Mouse (Mus musculus) intestine, postnatal 0 days (tissue): ENCODE data around the gene Gm1113. TPM values are rescaled to one million over a fixed set of nuclear protein-coding genes. Genes with fewer than 3 reads are reported as not detected.

Experiments
- ATAC-seq: fragments of 200-750 bp; cut with Nextera tagmentation; 2 replicates; pipeline ENCODE4 v1.8.0; 2017; ENCODE audit warnings: mild to moderate bottlenecking, moderate TSS enrichment, moderate library complexity
- H3K27ac ChIP-seq: fragments of 300-500 bp; sonication (generic); 2 replicates; pipeline ENCODE4 v1.5.1; 2014; ENCODE audit warnings: mild to moderate bottlenecking, low read depth, low read length, moderate library complexity
- H3K27me3 ChIP-seq: fragments of 300-500 bp; sonication (generic); replicated peaks from 2 replicates; pipeline ENCODE4 v1.6.1; 2014; ENCODE audit warnings: low read length, mixed read lengths; ENCODE audit not compliant: control insufficient read depth, insufficient read depth
- H3K36me3 ChIP-seq: fragments of 300-500 bp; sonication (generic); 2 replicates; pipeline ENCODE4 v1.6.1; 2014; ENCODE audit warnings: mild to moderate bottlenecking, moderate library complexity; ENCODE audit not compliant: control insufficient read depth, insufficient read depth
- H3K4me1 ChIP-seq: fragments of 300-500 bp; sonication (generic); replicated peaks from 2 replicates; pipeline ENCODE4 v1.6.1; 2014; ENCODE audit warnings: antibody characterized with exemption, low read length, mixed read lengths; ENCODE audit not compliant: control insufficient read depth, insufficient read depth
- H3K4me2 ChIP-seq: fragments of 300-500 bp; sonication (generic); replicated peaks from 2 replicates; pipeline ENCODE4 v1.6.1; 2014; ENCODE audit warnings: low read depth, mild to moderate bottlenecking, moderate library complexity
- H3K4me3 ChIP-seq: fragments of 300-500 bp; sonication (generic); 2 replicates; pipeline ENCODE4 v1.5.1; 2014; ENCODE audit warnings: low read depth, low read length
- H3K9ac ChIP-seq: fragments of 300-500 bp; sonication (generic); 2 replicates; pipeline ENCODE4 v1.6.1; 2014; ENCODE audit warnings: mild to moderate bottlenecking, low read depth, low read length
- H3K9me3 ChIP-seq: fragments of 300-500 bp; sonication (generic); 2 replicates; pipeline ENCODE4 v1.6.1; 2016; ENCODE audit warnings: mixed run types; ENCODE audit not compliant: control insufficient read depth
- CTCF ChIP-seq: sonication (generic); IDR thresholded peaks from 2 replicates; pipeline ENCODE4 v1.5.1; 2016; ENCODE audit warnings: low read depth, mild to moderate bottlenecking, control low read depth, antibody characterized with exemption, moderate library complexity
- WGBS: fragments of 180-500 bp; shearing (Covaris S2); extraction: QIAGEN DNeasy Blood & Tissue Kit; methylation state at CpG from one replicate; pipeline ENCODE4 v1.1.7; 2014; 5-methylcytosine and 5-hydroxymethylcytosine counted together
- polyA plus RNA-seq: library from polyadenylated mRNA; unstranded; fragments of >200 nt; fragmentation: Nextera tagmentation; extraction: Ambion mirVana; gene quantifications from 2 replicates; pipeline ENCODE4 v1.2.1, GENCODE M21; 2015

Gene Gm1113
- polyA plus RNA-seq, 1 experiment from 2014 or later = not detected

DNA sequence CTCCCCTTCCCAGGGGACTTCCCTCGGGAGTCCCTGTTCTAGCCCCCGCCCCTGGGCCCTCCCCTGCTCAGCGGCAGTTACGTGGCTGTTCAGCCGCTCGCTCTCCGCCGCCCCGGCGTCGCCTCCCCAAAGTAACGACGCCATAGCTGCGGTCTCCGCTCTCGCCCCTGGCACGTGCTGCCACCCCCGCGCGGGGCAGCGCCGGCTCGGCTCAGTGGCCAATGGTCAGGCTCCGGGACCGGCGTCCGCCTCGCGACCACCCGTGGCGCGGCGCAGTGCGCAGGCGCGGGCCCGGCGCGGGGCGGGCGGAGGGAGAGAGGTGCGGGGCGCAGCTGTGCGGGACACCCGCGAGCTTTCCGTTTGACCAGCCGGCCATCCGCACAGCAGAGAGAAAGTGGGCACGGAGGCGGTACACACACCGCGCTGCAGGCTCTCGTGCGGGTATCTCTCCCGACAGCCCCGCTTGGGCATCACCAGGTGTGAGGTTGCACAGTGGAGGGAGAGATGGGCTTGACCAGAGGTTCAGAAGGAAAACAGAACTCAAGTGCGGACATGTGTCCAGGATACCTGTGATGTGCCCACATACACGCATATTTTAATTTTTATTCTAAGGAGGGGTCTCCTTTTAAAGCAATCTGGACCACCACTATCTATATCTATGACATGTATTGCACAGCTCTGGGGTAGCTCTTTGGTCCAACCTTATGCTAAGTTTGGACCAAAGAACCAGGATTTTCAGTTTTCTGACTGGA is 40.4 kb upstream of the Gm1113 start, which contains the start of the genes Ddx25 and Pus3:
Ddx25 (minus strand) TSS at position 272 of the 752 bp plus-strand sequence.
Pus3 (plus strand) TSS at position 339 of the 752 bp plus-strand sequence.
- Histone ChIP-seq H3K36me3 (peaks cover 6% of the 10 kb centered on the region; the same call in 1 of the 2 replicates), H3K9me3 (no peaks in the 10 kb centered on the region), H3K27ac (no peak within 1 kb of the TSS), H3K9ac (peak within 1 kb of the TSS; percentile 34; the same call in 1 of the 2 replicates), H3K27me3 (peaks cover 14% of the 10 kb centered on the region), H3K4me2 (peak within 1 kb of the TSS; percentile 97), H3K4me1 (peaks cover 11% of the 10 kb centered on the region; the same call in 1 of the 2 replicates), H3K4me3 (peak within 1 kb of the TSS; percentile 65)
- WGBS = under 1% methylated on average over 59 of the region's 59 CpGs
- ATAC-seq = peak; percentile 53
- no peak for TF ChIP-seq CTCF

GRCm38 (mm10) chr9:35556494-35557102 is 38.5 kb upstream of the Gm1113 start:
- Histone ChIP-seq H3K9me3 (no peaks in the 10 kb centered on the region), H3K27ac (no peak overlapping the region), H3K4me3 (no peak overlapping the region), H3K9ac (no peak overlapping the region), H3K4me2 (no peak overlapping the region), H3K36me3 (peaks cover 3% of the 10 kb centered on the region; the same call in 1 of the 2 replicates), H3K4me1 (peaks cover 11% of the 10 kb centered on the region; the same call in 1 of the 2 replicates), H3K27me3 (peaks cover 14% of the 10 kb centered on the region)
- no peak for ATAC-seq
- WGBS = 65% methylated on average over 12 of the region's 12 CpGs
- no peak for TF ChIP-seq CTCF

DNA sequence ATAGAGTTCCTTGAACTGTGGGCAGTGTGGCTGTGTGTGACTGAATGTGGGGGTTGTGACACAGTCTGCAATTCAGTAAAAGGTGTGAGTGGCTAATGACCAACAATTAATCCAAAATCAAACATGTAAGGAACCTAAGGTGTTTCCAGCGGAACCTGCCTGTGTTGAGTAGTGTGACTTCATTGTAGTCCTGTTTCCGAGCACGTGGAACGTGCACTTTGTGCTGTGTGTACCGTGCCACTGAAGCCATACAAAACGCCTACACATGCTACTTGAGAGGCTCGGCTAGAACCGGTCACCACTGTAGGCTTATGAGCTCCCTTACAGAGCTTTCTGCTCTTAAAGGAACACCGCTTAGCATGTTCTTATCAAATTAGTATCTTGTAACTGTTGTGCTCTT is 30.4 kb upstream of the Gm1113 start:
- 76% methylated on average over 9 of the region's 9 CpGs for WGBS
- ATAC-seq = no peak

GRCm38 (mm10) chr9:35546745-35547144 is 28.7 kb upstream of the Gm1113 start:
- WGBS = 78% methylated on average over 9 of the region's 9 CpGs

More for the DNA sequence above, 30.4 kb upstream of the Gm1113 start:
- Histone ChIP-seq H3K4me3 (no peak overlapping the region), H3K27ac (no peak overlapping the region), H3K4me2 (no peak overlapping the region), H3K27me3 (no peaks in the 10 kb centered on the region), H3K9ac (no peak overlapping the region), H3K36me3 (no peaks in the 10 kb centered on the region), H3K9me3 (no peaks in the 10 kb centered on the region), H3K4me1 (no peaks in the 10 kb centered on the region)
- no peak for TF ChIP-seq CTCF

GRCm38 (mm10) chr9:35545704-35546103 is 27.6 kb upstream of the Gm1113 start:
- Histone ChIP-seq H3K4me2 (no peak overlapping the region), H3K9me3 (no peaks in the 10 kb centered on the region), H3K36me3 (no peaks in the 10 kb centered on the region), H3K27me3 (no peaks in the 10 kb centered on the region), H3K9ac (no peak overlapping the region), H3K4me1 (no peaks in the 10 kb centered on the region), H3K4me3 (no peak overlapping the region), H3K27ac (no peak overlapping the region)
- 65% methylated on average over 12 of the region's 12 CpGs for WGBS
- no peak for ATAC-seq
- TF ChIP-seq CTCF = peak; percentile 57

More at GRCm38 (mm10) chr9:35546745-35547144, 28.7 kb upstream of the Gm1113 start:
- Histone ChIP-seq H3K4me1 (no peaks in the 10 kb centered on the region), H3K9ac (no peak overlapping the region), H3K36me3 (no peaks in the 10 kb centered on the region), H3K27ac (no peak overlapping the region), H3K4me3 (no peak overlapping the region), H3K9me3 (no peaks in the 10 kb centered on the region), H3K27me3 (no peaks in the 10 kb centered on the region), H3K4me2 (no peak overlapping the region)
- ATAC-seq = no peak
- no peak for TF ChIP-seq CTCF

- H3K4me3 ChIP-seq = no peak overlapping the region
- no peak overlapping the region for H3K27ac ChIP-seq
- H3K9ac ChIP-seq = no peak overlapping the region
- H3K4me1 ChIP-seq = no peaks in the 10 kb centered on the region
- H3K36me3 ChIP-seq = no peaks in the 10 kb centered on the region
- TF ChIP-seq CTCF = no peak
- no peaks in the 10 kb centered on the region for H3K27me3 ChIP-seq
- no peaks in the 10 kb centered on the region for H3K9me3 ChIP-seq
- no peak for ATAC-seq
- no peak overlapping the region for H3K4me2 ChIP-seq
- 63% methylated on average over 2 of the region's 2 CpGs for WGBS
Observed at GRCm38 (mm10) chr9:35544666-35545065, 26.6 kb upstream of the Gm1113 start.
